Mouse (Mus musculus) forebrain, embryonic 16.5 days (tissue): Measurements from ENCODE around the gene Bach2. TPM values are rescaled to one million over a fixed set of nuclear protein-coding genes. Genes with fewer than 3 reads are reported as not detected.

Experiments
- ATAC-seq: fragments of 200-750 bp; cut with Nextera tagmentation; 2 replicates; pipeline ENCODE4 v1.8.0; 2017; ENCODE audit warnings: mild to moderate bottlenecking, moderate library complexity
- H3K27ac ChIP-seq: fragments of 300-500 bp; sonication (generic); 2 replicates; pipeline ENCODE4 v1.5.1; 2014; ENCODE audit warnings: low read length, control low read depth
- H3K27me3 ChIP-seq: fragments of 300-500 bp; sonication (generic); replicated peaks from 2 replicates; pipeline ENCODE4 v1.6.1; 2014; ENCODE audit warnings: low read length; ENCODE audit not compliant: control insufficient read depth, insufficient read depth
- H3K36me3 ChIP-seq: fragments of 300-500 bp; sonication (generic); 2 replicates; pipeline ENCODE4 v1.6.1; 2014; ENCODE audit not compliant: control insufficient read depth, insufficient read depth
- H3K4me1 ChIP-seq: fragments of 300-500 bp; sonication (generic); replicated peaks from 2 replicates; pipeline ENCODE4 v1.6.1; 2014; ENCODE audit warnings: low read length; ENCODE audit not compliant: control insufficient read depth, insufficient read depth
- H3K4me2 ChIP-seq: fragments of 300-500 bp; sonication (generic); 2 replicates; pipeline ENCODE4 v1.6.1; 2014; ENCODE audit warnings: mild to moderate bottlenecking, low read length, control low read depth
- H3K4me3 ChIP-seq: fragments of 300-500 bp; sonication (generic); replicated peaks from 2 replicates; pipeline ENCODE4 v1.5.1; 2014; ENCODE audit warnings: mild to moderate bottlenecking, low read length, control low read depth
- H3K9ac ChIP-seq: fragments of 300-500 bp; sonication (generic); replicated peaks from 2 replicates; pipeline ENCODE4 v1.6.1; 2014; ENCODE audit warnings: low read depth, low read length, control low read depth
- H3K9me3 ChIP-seq: fragments of 300-500 bp; sonication (generic); 2 replicates; pipeline ENCODE4 v1.6.1; 2016; ENCODE audit warnings: low read length; ENCODE audit not compliant: control insufficient read depth
- WGBS: fragments of 180-500 bp; shearing (Covaris S2); extraction: QIAGEN DNeasy Blood & Tissue Kit; methylation state at CpG from one replicate; pipeline ENCODE4 v1.1.7; 2014; 5-methylcytosine and 5-hydroxymethylcytosine counted together
- polyA plus RNA-seq: library from polyadenylated mRNA; unstranded; fragments of >200 nt; fragmentation: Nextera tagmentation; extraction: Ambion mirVana; gene quantifications from 2 replicates; pipeline ENCODE4 v1.2.1, GENCODE M21; 2015

Gene Bach2
- polyA plus RNA-seq, 1 experiment from 2014 or later, result 33.3 TPM

GRCm38 (mm10) chr4:32562319-32563115, 323.9 kb downstream of the Bach2 start:
- Histone ChIP-seq H3K27ac (no peak overlapping the region), H3K4me2 (no peak overlapping the region), H3K4me1 (peaks cover 16% of the 10 kb centered on the region), H3K27me3 (no peaks in the 10 kb centered on the region), H3K9ac (no peak overlapping the region), H3K4me3 (no peak overlapping the region), H3K9me3 (no peaks in the 10 kb centered on the region), H3K36me3 (peaks cover 17% of the 10 kb centered on the region)
- WGBS, result 93% methylated on average over 35 of the region's 35 CpGs
- ATAC-seq, result no peak

- ATAC-seq, result no peak
- Histone ChIP-seq H3K9ac (no peak overlapping the region), H3K36me3 (peaks cover 17% of the 10 kb centered on the region), H3K27ac (no peak overlapping the region), H3K4me3 (no peak overlapping the region), H3K27me3 (no peaks in the 10 kb centered on the region), H3K9me3 (no peaks in the 10 kb centered on the region), H3K4me2 (no peak overlapping the region), H3K4me1 (peaks cover 24% of the 10 kb centered on the region)
- WGBS, result 87% methylated on average over 7 of the region's 7 CpGs
Measured at GRCm38 (mm10) chr4:32564416-32564815, 325.8 kb downstream of the Bach2 start.

- ATAC-seq, result no peak
- Histone ChIP-seq H3K27ac (no peak overlapping the region), H3K9me3 (no peaks in the 10 kb centered on the region), H3K4me2 (no peak overlapping the region), H3K4me1 (peaks cover 30% of the 10 kb centered on the region), H3K9ac (no peak overlapping the region), H3K4me3 (no peak overlapping the region), H3K27me3 (no peaks in the 10 kb centered on the region), H3K36me3 (peaks cover 17% of the 10 kb centered on the region)
- 94% methylated on average over 8 of the region's 8 CpGs for WGBS
Measured at GRCm38 (mm10) chr4:32564918-32565317, 326.3 kb downstream of the Bach2 start.

GRCm38 (mm10) chr4:32569054-32569453, 330.4 kb downstream of the Bach2 start:
- Histone ChIP-seq H3K4me1 (peaks cover 27% of the 10 kb centered on the region), H3K9me3 (no peaks in the 10 kb centered on the region), H3K4me3 (no peak overlapping the region), H3K9ac (no peak overlapping the region), H3K36me3 (peaks cover 6% of the 10 kb centered on the region), H3K4me2 (no peak overlapping the region), H3K27me3 (no peaks in the 10 kb centered on the region), H3K27ac (peak overlapping the region; percentile 15; the same call in 1 of the 2 replicates)
- 68% methylated on average over 4 of the region's 4 CpGs for WGBS
- no peak for ATAC-seq

- Histone ChIP-seq H3K4me3 (no peak overlapping the region), H3K9me3 (no peaks in the 10 kb centered on the region), H3K27ac (peak overlapping the region; percentile 48), H3K36me3 (peaks cover 4% of the 10 kb centered on the region), H3K4me1 (peaks cover 27% of the 10 kb centered on the region), H3K9ac (0 out of 2 replicates have a peak overlapping the region, but pooled peaks have one; percentile 17), H3K27me3 (no peaks in the 10 kb centered on the region), H3K4me2 (no peak overlapping the region)
- ATAC-seq, result peak; percentile 45
- 36% methylated on average over 17 of the region's 17 CpGs for WGBS
Measured at GRCm38 (mm10) chr4:32569995-32570938, 331.7 kb downstream of the Bach2 start.

- no peak overlapping the region for H3K9ac ChIP-seq
- H3K4me2 ChIP-seq, result no peak overlapping the region
- no peak for ATAC-seq
- H3K4me3 ChIP-seq, result no peak overlapping the region
- no peaks in the 10 kb centered on the region for H3K9me3 ChIP-seq
- H3K36me3 ChIP-seq, result peaks cover 4% of the 10 kb centered on the region
- peaks cover 27% of the 10 kb centered on the region for H3K4me1 ChIP-seq
- 70% methylated on average over 8 of the region's 8 CpGs for WGBS
- H3K27ac ChIP-seq, result peak overlapping the region; percentile 48
- H3K27me3 ChIP-seq, result no peaks in the 10 kb centered on the region
Measured at GRCm38 (mm10) chr4:32570939-32571317, 332.3 kb downstream of the Bach2 start.

GRCm38 (mm10) chr4:32571441-32571840, 332.8 kb downstream of the Bach2 start:
- WGBS, result 61% methylated on average over 3 of the region's 3 CpGs
- ATAC-seq, result no peak
- no peak overlapping the region for H3K9ac ChIP-seq

GRCm38 (mm10) chr4:32572118-32572517, 333.5 kb downstream of the Bach2 start:
- no peak overlapping the region for H3K4me2 ChIP-seq
- no peak overlapping the region for H3K4me3 ChIP-seq
- ATAC-seq, result peak; percentile 39
- 72% methylated on average over 1 of the region's 1 CpGs for WGBS
- no peak overlapping the region for H3K27ac ChIP-seq
- H3K9ac ChIP-seq, result no peak overlapping the region
- H3K27me3 ChIP-seq, result no peaks in the 10 kb centered on the region
- no peaks in the 10 kb centered on the region for H3K9me3 ChIP-seq
- H3K4me1 ChIP-seq, result peaks cover 27% of the 10 kb centered on the region
- H3K36me3 ChIP-seq, result no peaks in the 10 kb centered on the region

More at GRCm38 (mm10) chr4:32571441-32571840, 332.8 kb downstream of the Bach2 start:
- peaks cover under 1% of the 10 kb centered on the region; the same call in 1 of the 2 replicates for H3K36me3 ChIP-seq
- no peaks in the 10 kb centered on the region for H3K27me3 ChIP-seq
- no peak overlapping the region for H3K4me2 ChIP-seq
- H3K9me3 ChIP-seq, result no peaks in the 10 kb centered on the region
- no peak overlapping the region for H3K27ac ChIP-seq
- H3K4me3 ChIP-seq, result no peak overlapping the region
- H3K4me1 ChIP-seq, result peaks cover 27% of the 10 kb centered on the region

- H3K27me3 ChIP-seq, result no peaks in the 10 kb centered on the region
- peaks cover 26% of the 10 kb centered on the region for H3K4me1 ChIP-seq
- ATAC-seq, result no peak
- H3K4me2 ChIP-seq, result no peak overlapping the region
- no peaks in the 10 kb centered on the region for H3K9me3 ChIP-seq
- no peak overlapping the region for H3K9ac ChIP-seq
- WGBS, result 90% methylated on average over 5 of the region's 5 CpGs
- H3K27ac ChIP-seq, result no peak overlapping the region
- no peak overlapping the region for H3K4me3 ChIP-seq
- no peaks in the 10 kb centered on the region for H3K36me3 ChIP-seq
Measured at GRCm38 (mm10) chr4:32573586-32573985, 335.0 kb downstream of the Bach2 start.
